Mouse (Mus musculus) thymus, adult 18-20 months (tissue): Measurements from ENCODE around the gene Spata48.

Experiments used
- DNase-seq, 2 experiments: peaks; one replicate each; pipeline ENCODE4 v3.0.0; 2022; ENCODE audit warnings: mixed read lengths in 2 of 2

The Spata48 gene

DNA sequence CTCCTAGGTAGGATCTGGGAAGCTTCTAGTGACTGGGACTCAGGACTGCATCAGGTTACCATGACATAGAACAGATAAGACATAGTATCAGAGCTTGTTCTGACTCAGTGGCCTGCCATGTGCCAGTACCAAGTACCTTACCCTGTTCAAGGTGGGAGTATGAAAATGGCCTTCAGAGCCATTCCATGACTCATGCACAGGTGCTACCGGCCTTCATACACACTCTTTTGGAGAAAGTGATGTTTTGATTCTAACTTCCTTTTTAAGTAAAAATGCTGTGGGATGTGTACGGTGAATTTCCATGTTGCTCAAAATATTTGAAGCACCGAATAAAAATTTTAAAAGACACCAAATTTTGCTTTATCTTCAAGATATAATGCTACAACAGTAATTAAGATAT is 84.1 kb downstream of the Spata48 start:
- no peak for DNase-seq

DNA sequence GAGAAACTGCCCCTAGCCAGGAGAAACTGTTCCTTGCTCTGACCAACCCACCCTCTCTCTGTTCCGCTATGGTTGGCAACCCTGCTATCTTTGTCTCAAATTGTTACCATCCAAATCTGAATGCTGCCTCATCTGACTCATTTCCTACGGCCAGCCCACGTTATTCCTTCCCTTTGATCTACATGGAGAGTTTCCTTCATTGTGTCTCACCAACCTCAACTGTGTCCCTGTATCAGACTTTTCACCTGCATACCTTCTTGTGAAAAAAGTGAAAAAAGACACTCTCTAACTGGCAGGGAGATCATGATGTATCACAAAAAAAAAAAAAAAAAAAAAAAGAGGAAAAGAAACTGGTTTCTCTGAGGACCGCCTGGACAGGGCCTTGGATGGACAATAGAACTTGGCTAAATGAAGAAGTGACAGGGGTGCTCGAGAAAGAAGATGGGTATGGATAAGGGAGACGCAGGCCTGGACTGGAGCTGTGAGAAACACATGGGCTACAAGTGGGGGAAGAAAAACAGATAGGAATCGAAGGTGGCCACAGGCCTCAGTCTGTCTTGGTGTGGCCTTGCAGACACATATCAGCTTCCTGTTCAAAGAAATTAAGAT is 85.1 kb downstream of the Spata48 start:
- DNase-seq = no peak

DNA sequence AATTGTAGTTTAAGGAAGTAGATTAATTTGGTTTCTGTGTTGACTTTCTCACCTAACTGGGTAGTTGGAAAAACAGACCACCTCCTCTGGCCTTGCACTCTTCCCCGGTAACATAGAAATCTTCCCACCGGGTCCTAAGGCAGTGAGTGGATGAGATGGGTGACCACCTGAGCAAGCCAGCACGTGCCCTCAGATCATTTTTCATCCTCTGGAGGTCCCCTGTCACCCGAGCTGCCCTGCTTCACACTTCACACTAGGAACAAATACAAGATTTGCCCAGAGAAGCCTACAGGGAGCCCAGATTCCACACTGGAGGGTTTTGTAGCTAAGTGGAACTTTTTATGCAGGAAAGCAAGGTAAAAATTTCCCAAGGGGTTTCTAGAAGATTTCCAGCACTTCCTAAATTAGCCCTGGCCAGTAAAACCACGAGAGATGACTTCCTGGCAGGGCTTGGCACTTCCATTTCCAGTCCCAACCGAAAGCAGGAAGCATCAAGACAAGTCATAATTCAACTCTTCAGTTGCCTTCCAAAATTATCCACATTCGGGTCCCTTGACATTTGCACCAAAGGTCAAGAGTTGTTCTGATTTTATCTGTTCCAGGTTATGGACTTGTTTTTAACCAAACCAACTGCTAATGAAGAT is 85.8 kb downstream of the Spata48 start:
- no peak for DNase-seq

DNA sequence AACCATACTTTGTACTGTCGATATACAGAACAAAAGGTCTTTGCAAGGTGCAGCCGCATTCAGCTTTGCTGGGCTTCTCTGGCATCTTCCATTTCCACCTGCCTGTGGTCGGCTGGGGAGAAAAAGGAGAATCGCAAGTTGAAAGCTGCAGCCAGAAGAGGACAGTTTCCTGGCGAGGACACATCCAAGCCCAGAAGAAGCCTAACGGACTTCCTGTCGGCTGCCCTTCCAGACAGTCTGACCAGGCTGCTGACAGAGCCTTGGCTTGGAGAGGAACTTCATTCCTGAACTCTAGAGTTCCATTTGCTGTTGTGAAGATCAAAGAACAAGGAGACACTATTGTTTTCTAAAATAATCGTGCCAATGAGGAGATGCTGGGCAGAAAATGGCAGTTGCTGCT is 93.7 kb downstream of the Spata48 start:
- no peak for DNase-seq

DNA sequence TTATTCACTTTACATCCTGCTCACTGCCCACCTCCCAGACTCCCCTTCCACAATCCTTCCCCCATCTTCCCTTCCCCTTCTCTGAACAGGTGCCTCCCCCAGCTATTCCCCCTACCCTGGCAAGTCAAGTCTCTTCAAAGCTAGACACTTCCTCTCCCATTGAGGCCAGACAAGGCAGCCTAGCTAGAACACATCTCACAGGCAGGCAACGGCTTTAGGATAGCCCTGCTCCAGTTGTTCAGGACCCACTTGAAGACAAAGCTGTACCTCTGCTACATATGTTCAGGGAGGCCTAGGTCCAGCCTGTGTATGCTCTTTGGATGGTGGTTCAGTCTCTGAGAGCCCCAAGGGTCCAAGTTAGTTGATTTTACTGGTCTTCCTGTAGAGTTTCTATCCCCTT is 94.3 kb downstream of the Spata48 start:
- DNase-seq = peak in 1 of 2 experiments; percentile 48

DNA sequence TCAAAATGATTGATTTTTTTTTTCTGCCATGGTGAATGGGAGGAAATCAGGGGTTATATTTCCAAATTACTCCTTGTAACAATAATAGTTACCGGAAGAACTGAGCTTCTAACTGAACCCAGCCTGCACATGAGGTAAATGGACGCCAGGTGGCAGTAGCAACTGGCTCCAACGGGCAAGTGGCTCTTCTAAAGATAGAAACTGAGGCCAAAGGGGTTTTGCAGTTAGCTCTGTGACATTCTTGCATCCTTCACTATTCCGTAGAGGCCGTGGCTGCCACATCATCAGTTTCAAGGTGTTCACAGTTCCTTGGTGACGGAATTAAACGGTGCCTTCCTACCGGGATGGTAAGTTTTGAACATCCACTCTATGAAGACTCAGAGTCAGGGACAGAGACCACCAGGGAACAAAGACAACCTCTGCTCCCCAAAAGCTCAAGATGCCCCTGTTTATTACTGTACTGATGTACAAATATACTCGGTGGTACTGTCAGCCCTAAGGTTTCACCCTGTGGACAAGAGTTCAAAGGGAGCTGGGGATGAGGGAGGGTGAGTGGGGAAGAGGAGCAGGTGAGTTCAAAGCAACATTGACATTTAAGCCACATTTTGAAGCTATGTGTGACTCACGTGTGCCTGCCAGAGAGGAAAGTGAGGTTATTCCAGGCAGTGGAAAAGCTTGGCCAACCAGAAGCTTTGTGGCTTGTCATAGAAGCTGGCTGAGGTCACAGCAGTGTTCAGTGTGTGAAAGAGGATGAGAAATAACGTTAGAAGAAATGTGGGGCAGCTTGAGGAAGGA is 95.5 kb downstream of the Spata48 start:
- DNase-seq = peak; percentile 74 to 84

DNA sequence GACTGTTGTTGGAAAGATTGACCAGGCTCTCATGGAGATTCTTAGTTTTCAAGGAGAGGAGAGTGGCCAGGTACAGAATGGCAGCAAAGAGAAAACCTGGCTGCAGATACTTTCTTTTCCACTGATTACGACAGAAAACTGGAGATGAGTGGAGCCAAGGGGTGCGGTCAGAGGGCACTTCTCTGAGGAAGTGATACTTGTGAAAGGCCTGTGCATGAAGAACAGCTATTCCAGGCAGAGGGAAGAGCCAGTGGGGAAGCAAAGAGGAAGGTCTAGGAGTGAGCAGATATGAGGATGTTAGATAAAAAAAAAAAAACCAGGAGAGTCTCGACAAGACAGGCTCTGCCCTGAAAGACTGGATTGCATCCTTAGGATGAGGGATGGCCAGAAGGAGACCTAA is 96.8 kb downstream of the Spata48 start:
- DNase-seq = no peak

DNA sequence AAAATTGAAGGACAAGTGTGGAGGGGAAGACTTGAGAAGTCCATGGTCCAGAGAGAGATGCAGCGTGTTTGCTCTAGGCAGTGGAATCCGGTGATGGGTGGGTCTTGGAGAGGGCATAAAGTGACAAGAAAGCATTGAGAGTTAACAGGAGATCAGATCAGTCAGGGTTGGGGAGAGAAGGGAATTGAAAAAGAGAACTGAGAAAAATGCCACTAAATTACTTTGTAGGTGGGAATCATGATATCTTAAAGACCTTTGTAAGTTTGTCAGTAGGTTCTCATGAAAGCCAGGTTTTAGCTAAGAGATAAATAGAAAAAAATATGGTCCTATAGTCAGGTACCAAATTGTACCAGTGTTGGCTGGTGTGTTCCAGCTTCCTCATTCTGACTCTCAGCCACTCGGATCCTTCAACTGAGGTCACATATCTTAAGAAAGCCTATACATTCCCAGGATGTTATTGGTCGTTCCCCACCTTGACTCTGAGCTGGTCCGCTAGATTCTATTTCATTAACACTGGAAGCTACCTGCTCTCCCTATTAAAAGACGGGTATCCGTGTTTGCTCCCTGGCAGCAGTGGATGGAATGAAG is 97.3 kb downstream of the Spata48 start:
- no peak for DNase-seq

DNA sequence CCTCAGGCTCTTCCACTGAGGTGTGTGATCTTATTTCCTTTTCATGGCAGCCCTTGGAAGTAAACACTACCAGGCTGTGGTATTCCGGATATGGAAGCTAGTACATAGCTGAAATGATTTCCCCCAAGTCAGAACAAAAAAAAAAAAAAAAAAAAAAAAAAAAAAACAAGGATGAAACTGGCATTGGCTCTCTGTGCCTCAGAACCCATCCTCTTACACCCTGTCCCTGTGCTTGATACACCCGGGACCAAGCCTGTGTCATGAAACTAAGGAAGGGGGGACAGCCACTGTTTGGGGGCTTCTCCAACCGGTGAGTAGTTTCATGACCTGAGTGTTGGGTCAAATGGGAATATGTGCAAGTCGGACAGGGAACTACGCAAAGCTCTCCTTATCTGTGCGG is 99.2 kb downstream of the Spata48 start:
- DNase-seq = no peak

DNA sequence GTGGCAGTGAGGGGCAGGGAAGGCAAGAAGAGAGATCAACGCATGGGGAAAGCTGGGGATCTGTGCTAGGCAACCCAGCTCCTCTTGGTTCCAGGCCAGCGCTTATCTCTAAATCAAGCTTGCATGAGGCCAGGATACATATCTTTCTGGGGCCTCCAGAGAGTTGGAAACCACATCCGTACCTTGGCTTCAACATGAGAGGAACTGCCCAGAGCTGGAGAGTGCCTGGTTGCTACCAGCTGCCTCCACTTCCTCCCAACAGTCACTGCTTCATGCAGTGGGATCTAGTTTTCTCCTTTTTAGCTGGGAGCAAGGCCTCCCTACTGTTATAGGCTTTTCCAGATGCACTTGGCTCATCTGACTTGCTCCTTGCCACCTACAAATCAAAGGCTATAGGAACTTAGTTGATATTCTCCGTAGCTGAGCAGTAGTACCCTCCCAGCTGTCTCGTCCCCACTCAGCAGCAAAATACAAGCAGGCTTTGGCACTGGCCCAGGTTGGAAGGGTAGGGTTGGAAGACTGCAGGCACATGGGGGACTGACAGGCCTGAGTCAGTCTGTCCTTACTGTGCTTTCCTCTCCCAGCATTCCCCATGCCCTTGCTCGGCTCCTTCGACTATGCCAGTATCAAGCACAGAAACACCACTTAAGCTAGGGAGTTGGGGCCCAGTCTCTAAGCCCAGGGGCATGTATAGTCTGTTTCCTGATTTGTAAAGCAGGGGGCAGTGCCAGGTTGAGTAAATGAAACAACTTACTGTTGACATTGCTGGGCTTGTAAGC is 102.6 kb downstream of the Spata48 start:
- DNase-seq = peak; percentile 66 to 81
